Mouse (Mus musculus) 3T3-L1 (cell line): ENCODE measurements around the gene Fbxo8.
A peak's percentile ranks its signal among the peaks of the same experiment; 100 is the strongest.

Source experiments
- DNase-seq: peaks from one replicate; pipeline ENCODE4 v3.0.0-alpha.2; 2015; ENCODE audit warnings: low read depth, low spot score

Gene Fbxo8

DNA sequence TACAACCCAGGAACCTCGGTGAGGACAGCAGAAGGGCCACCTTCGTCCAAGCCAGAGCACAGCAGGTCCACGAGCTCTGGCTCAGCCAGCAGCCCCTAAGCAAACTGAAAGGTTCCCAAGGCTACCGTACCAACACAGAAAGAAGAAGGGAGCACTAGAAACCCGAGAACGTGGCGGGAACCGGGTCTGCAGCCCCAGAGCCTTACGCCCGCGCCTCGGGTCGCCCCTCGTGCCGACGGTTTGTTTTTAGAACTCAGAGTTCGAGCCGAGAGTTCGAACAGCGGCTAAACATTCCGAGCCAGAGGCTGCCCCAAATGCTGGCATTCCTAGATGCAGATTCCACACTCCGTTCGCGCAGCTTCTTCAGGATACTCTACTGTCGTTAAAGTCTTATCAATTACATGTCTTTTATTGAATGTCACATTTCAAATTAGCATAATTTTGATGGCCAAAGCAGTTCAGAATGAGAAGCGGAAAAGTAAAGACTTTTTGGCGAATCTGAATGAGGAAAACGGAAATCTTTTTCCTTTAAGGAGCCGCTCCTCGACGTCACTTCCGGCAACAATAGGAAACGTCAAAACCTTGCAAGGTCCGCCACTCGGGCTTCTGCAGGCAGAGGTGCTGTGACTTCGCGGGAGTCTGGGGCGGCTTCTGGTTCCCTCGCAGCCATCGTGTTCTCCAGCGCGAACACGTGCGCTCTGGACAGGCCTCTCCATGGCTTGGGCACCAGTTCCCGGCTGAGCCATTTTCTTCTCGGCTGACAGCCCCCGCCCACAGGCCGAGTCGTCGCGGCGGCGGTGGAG is at the start of gene Fbxo8, which contains the start of gene Cep44:
Gene Fbxo8 (plus strand): TSS at position 533 of the 803 bp plus-strand sequence.
Gene Cep44 (minus strand): TSS at position 490 of the 803 bp plus-strand sequence.
- peak; percentile 79 for DNase-seq

DNA sequence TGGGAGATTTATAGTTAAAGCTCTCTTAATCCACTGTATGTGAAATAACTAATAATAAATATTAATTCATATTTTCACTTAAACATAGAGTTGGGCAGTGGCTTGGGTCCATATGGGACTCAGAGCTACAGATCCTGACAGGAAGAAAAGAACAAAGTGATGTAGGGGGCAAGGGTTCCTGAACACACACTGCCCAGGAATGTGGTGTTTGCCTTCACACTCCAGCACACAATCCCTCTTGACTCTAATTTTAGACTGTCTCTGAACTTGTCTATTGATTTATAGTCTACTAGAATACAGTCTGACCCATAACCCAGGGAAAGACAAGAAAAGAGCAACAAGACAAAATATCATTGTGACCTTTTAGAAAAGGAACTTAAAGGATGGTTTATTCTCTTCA is 49.0 kb upstream of the Fbxo8 start:
- DNase-seq: no peak

DNA sequence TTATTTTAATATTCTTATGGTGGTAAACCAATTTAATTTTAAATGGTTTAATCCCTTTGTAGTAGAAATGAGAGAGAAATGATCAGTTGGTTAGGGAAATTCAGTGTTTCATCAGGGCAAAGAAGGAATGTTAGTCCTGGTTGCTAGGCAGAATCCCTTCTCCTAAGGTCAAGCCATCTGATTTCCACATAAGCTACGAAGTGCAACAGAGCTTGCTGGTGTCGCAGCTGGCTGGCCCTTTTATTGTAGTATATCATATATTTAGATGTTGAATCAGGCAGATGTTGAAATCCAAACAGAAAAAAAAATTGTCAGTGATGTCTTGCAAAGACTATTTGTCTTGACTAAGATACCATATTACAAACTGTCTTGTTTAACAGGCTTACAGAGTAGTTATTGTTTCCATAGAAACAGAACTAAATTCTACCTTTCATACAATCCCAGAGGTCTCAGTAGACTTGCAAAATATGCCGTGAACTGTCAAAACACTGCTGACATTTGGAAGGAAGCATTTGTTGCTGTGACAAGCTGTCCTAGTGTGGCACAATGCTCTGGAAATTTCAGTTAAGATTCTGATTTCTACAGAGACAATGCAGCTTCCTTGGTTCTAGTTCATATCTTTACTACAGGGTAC is 42.5 kb upstream of the Fbxo8 start:
- no peak for DNase-seq

DNA sequence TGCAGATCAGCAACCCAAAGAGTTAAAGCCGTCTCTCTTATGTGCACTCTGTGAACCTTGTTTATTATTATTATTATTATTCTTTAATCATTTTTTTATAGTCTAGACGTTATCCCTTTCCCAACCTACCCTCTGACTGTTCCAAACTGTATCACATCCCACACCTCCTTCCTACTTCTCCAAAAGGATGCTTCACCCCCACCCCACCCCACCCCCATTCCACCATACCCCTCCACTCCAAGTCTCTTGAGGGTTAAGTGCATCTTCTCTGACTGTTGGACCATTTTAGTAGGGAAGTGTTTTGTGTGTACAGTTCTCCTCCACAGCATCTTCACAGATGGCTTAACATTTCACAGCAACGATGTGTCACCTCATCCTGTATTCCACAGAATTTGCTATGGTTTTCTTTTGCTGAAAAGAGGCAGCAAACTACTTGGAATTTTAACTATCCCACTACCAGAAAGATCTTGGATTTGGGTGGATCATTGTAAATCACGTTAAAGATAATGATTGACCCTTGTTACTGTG is 41.9 kb upstream of the Fbxo8 start:
- no peak for DNase-seq

DNA sequence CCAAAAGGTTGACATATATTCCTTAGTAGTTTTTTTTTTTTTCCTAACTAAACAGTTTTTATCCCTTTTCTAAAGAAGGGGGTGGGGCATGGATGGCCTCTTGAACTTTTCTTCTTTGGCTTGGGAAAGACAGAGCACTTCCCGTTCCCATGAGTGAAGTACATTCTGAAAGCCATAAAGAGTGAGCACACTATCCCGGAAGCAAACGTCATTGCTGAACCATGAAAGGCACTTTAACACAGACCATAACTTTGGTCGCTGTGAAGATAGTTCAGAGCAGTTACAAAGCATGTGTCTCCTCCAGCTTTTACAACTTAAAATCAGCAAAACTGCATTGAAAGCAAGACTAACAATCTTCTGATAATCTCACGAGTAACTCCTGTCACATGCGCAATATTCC is 32.0 kb upstream of the Fbxo8 start:
- DNase-seq: no peak

DNA sequence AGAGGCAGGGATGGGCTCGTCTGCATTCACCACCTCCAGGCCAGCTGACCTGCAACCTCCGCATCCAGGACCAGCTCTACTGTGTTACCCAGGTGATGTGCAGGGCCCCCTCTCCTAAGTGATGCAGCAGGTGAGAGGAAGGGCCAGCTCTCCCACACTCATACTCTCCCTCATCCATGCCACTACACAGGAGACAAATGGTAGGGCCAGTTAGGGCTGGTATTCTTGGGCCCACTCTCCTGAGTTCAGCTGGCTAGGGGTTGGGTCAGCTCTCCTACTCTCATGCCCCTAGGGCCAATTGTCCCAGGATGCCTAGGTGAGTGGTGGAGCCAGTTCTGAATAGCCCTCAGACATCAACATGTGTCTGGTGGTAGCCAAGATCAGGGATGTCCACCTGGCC is 30.6 kb upstream of the Fbxo8 start:
- DNase-seq: no peak

DNA sequence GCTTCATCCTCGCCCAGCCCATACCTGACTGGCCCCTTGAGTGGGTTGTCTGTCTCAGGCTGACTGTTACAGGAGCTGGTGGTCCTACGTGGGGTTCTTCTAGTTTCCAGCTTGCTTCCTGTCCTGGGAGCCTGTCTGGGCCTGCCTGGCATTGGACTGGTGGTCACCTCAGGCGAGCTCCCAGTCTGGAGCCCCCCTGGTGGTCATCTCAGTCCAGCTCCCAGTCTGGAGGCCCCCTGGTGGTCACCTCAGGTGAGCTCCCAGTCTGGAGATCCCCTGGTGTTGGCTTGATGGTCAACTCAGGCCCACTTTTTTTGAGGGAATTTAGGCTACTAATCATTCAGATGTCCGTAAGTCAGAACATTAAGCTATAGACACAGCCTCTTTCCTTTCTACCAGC is 29.8 kb upstream of the Fbxo8 start:
- no peak for DNase-seq

DNA sequence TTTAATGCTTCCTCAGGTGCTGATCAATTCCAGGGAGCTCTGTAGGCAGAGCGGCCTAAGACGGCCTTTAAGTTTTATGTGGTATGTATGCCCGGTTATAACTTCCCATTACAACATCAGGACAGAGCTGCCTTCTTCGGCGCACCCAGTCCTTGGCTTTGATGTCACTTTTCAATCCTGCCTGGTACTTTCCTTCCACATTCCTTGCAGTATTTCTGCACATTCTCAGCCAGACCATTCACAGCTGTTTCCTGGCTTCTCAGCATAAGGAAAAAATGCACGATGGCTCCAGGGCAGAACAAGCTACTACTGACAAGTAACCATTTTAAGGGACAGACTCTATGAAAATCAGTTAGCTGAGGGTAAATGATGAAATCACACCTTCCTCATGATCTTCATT is 22.0 kb upstream of the Fbxo8 start:
- DNase-seq: no peak

DNA sequence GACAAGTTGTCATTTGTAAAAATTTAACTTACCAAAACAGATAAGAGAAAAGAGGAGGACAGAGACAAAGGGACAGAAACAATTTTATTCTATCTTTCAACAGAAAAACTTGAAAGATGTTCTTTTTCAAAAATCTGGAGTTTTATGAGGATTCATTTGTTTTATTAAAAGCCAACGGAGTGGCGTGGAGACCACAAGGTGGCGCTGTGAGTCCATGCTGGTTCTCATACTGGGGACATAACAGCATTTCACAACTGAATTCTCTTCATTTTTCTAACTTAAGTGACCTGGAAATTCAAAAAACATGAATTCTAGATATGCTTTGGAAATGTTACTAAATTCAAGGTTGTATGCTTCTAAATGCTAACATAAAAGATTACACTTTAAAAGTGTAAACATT is 20.5 kb upstream of the Fbxo8 start:
- peak; percentile 80 for DNase-seq

DNA sequence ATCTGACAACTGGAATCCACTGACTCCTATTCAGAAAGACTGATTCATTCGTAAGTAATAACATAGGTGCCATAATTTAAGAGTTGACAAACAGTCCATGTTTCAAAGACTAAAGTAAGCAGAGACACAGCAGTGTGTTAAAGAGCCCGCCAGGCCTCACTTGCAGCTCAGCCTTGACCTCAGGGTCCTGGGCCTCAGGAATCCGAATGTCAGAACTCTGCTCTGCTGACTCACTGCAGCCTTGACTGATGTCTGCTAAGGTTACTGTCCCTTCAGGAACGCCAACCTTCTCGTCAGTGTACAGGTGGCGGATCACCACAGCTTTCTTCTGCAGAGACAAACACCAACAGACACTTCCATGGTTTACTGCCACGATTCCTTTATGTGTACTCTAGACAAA is 10.2 kb upstream of the Fbxo8 start:
- no peak for DNase-seq

DNA sequence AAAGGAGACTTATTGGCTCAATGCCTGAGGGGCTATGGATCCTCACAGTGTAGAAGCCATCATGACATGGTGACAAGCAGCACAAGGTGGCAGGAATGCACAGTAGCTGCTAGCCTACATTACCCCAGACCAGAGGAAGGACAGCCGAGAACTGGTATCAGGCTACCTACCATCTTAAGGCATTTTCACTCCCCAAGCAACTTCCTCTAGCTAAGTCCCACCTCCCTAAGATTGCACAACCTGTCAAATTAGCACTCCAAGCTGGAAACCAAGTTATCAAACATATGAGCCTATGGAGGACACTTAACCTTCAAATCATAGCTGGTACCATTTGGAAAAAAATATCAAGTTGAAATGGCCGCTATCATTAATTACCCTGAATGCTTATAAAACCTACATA is 3.0 kb upstream of the Fbxo8 start:
- DNase-seq: no peak

DNA sequence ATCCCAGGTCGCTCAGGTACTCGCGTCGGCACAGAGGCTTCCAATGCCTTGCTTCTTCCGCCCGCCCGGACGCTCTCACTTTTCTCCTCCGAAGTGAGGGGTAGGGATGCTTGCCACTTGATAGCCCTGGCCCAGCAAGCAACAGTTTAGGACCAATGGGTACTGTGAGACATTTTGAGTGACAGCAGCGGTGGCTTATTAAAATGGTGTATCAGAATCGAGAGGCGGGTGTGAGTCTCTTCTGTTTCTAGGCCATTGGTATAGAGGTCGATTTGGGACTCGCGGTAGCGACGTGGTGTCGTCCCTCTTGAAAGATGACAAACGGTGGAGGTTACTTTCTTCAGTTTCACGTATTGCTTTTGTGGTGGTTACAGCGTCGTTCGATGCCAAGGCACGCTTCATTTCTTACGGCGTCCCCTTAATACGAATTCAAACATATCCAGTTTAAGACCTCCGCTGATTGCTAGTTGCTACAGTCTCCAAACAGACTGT is 517 bp downstream of the Fbxo8 start:
- peak; percentile 98 for DNase-seq

DNA sequence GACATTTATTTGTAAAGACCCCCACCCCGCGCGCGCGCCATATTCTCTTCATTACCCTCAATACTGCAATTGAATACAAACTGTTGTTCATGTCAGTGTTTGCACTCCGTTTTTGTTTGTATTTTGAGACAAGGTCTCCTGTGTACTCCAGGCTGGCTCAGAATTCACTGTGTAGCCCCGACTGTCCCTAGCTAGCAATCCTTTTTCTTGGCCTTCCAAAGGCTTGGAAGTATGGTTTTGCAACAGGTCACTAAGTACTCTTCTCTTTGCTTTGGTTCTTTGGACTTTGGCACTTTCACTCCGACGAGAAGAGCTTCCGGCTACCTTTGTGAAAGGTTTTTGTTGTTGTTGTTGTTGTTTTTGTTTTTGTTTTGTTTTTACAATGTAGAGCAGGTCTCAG is 1.2 kb downstream of the Fbxo8 start:
- DNase-seq: peak; percentile 12

DNA sequence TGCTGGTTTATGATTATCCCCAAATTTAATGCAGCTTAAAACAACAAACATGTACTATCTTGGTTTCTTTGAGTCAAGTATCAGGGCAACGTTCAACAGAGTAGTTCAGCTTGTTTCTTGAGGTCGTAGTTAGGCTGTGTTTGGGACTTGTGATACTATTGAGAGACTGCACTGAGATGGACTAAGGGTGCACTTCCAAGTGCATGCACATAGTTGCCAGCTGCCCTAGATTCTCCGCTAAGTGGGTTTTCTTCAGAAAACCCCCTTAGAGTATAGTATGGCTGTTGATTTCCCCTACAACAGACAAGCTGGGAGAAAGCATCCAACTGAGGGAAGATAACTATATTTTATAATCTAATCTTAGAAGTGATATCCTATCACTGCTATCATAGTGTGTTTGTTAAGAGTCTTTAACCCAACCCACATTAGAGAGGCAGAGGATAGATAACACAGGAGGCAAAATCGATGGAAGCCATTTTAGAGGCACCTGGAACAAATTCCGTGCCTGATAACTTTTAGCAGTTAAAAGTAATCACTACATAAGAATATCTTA is 1.7 kb downstream of the Fbxo8 start:
- no peak for DNase-seq

DNA sequence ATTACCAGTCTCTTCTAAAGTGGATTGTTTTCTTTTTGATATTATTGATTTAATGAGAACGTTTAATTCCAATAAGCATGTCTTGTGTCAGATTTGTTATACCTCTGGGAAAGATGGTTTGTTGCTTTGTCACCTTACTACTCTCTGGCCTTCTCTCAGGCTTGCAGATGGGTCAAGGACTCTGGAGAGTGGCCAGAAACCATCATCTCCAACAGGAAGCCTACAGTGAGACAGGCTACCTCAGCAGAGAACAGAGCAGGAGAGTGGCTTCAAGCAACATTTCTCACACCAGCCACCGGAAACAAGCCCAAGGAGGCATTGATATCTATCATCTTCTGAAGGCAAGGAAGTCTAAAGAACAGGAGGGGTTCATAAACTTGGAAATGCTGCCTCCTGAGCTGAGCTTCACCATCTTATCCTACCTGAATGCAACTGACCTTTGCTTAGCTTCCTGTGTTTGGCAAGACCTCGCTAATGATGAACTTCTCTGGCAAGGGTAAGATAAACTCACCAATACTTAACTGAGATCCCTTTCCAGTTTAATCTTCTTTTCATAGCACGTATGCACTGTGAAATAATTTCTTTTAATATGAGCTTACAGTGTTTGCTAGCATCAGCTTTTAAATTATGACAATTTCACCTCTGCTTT is 13.6 kb downstream of the Fbxo8 start:
- no peak for DNase-seq

DNA sequence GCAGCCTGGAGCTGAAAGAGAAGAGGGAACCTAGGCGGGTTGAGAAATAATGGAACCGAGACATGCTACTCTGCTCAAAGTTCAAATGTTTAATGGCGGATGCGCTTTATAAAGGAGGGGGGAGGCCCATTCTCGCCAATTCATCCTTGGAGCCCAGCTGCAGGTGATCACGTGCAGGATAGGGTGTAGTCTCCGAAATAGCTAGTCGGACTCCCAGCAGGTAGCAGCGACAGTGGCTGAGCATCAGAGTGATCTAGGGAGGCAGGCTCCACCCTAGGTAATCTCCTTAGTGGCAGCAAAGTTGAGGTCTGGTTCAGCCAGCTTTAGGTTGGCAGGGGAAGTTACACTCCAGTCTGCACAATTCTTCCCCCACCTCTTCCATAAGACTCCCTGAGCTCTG is 16.0 kb downstream of the Fbxo8 start:
- DNase-seq: no peak

DNA sequence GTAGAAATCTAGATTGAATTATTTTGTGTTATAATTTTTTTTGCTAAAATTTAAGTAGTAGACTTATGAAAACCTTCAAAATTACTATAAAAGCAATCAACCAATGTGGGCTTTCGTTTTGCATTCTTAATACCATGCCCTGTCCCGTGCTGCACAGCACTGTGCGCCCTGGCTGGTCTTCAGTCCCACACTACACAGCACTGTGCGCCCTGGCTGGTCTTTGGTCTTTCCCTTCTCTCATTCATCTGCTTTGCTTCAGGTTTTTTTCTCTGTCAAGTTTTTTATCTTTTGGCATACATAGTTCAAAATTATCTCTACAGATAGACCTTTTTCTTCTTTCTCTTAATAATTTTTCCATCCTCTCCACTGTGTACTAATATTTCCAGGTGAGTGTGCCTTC is 30.0 kb downstream of the Fbxo8 start:
- no peak for DNase-seq

DNA sequence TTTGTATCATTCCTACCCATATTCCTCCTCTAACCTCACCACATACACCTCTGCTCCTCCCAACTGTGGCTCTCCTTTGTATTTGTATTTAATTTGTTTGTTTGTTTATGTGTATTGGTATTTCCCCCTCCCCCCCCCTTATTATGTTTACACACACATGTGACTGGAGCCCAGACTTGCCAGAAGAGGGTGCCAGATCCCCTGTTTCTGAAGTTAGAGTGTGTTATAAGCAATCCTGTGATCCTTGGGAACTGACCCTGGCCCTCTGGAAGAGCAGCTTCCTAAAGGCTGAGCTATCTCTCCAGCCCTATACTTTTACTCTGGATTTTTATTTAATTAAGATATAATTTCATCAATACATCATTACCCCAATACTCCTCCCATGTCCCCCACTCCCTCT is 32.0 kb downstream of the Fbxo8 start:
- DNase-seq: peak; percentile 19

DNA sequence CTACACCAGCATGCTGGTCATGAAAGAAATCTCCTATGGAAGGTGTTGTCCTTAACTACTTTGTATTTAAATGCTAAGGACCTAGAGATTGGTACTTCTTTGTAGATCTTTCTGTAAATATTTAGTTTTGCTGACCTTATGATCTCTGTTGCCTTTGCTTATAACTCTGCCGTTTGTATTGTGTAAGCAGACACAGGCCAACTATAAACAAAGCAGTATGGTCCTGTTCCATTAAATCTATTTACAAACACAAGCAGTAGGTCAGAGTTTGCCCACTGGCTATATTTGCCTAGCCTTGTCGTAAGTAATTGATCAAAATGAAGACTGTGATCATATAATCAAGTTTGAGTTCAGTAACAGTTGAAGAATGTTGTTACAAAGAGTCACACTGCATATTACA is 38.1 kb downstream of the Fbxo8 start:
- DNase-seq: no peak

DNA sequence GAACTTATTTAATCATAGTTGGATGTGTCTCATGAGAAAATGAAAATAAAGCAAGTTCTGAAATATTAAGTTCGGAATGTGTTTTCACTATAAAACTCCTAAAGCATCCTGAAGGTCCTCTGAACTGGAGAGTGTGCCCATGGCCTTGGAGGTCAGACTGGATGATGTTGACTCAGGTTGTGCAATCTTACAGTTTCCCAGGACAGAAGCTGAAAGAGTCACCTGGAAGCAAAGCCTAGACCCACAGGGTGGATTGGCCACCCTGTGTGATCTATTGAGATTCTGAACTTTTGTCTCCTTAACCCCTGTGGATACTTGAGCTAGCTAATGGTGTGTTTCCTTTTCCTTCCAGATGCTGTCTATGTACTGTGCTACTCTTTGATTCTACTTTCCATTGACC is 40.2 kb downstream of the Fbxo8 start:
- DNase-seq: no peak

DNA sequence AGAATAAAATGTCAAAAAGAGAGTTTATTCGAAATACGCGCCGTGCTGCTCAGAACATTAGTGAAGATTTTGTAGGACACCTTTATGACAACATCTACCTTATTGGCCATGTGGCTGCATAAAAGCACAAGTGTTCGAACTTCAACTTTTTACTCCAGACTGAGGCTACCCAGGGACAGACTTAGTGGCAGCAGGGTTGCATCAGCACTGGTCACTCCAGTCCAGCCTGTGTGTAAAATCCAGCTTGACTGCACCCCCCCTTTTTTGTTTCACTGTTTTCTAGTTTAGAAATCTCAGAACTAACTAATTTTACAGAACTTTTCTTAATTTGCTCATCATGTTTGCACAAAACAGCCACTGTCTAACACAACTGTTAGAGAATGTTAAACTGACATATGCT is 40.6 kb downstream of the Fbxo8 start:
- DNase-seq: no peak

DNA sequence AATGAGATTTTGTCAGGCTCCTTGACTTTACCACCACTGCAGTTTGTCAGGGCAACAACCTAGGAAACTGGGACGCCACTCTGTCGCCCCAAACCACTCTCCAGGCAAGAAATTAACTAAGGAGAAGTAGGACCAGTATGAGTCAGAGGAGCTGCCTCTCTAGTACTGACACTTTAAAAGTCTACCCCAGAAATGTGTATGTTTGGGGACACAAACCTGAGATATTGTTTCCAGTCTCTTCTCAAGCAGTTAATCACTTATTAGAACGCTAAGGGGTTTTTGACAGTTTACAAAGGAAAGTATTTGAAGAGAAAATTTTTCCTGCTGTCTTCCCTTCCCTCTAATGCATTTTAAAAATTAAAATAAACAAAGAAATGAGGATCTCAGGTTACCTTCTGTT is 55.6 kb downstream of the Fbxo8 start:
- DNase-seq: no peak
